Mouse (Mus musculus) heart, embryonic 16.5 days (tissue): Measurements from ENCODE around the gene Ptprcap. TPM values are rescaled to one million over a fixed set of nuclear protein-coding genes. Genes with fewer than 3 reads are reported as not detected.
"Not testable (repeated sequence)": the region's sequence is repeated elsewhere in the genome, so short reads cannot be mapped to it uniquely, and the experiment has no call there.

Experiments used
- ATAC-seq: fragments of 200-750 bp; cut with Nextera tagmentation; replicated peaks from 2 replicates; pipeline ENCODE4 v1.8.0; 2017; ENCODE audit warnings: moderate number of reproducible peaks; ENCODE audit not compliant: insufficient read depth, low FRiP score; ENCODE audit errors: extremely low read depth
- H3K27ac ChIP-seq: fragments of 300-500 bp; sonication (generic); 2 replicates; pipeline ENCODE4 v1.5.1; 2014; ENCODE audit warnings: mild to moderate bottlenecking, low read length, control low read depth, moderate library complexity
- H3K27me3 ChIP-seq: fragments of 300-500 bp; sonication (generic); 2 replicates; pipeline ENCODE4 v1.6.1; 2014; ENCODE audit warnings: low read length, mixed read lengths; ENCODE audit not compliant: control insufficient read depth, insufficient read depth
- H3K36me3 ChIP-seq: fragments of 300-500 bp; sonication (generic); 2 replicates; pipeline ENCODE4 v1.6.1; 2014; ENCODE audit not compliant: control insufficient read depth, insufficient read depth
- H3K4me1 ChIP-seq: fragments of 300-500 bp; sonication (generic); 2 replicates; pipeline ENCODE4 v1.6.1; 2014; ENCODE audit warnings: low read length, mixed read lengths; ENCODE audit not compliant: control insufficient read depth, insufficient read depth
- H3K4me2 ChIP-seq: fragments of 300-500 bp; sonication (generic); 2 replicates; pipeline ENCODE4 v1.6.1; 2014; ENCODE audit warnings: low read depth, mild to moderate bottlenecking, control low read depth, low read length
- H3K4me3 ChIP-seq: fragments of 300-500 bp; sonication (generic); 2 replicates; pipeline ENCODE4 v1.5.1; 2014; ENCODE audit warnings: mild to moderate bottlenecking, control low read depth, low read length
- H3K9ac ChIP-seq: fragments of 300-500 bp; sonication (generic); 2 replicates; pipeline ENCODE4 v1.6.1; 2014; ENCODE audit warnings: low read length, control low read depth
- H3K9me3 ChIP-seq: fragments of 300-500 bp; sonication (generic); replicated peaks from 2 replicates; pipeline ENCODE4 v1.6.1; 2016; ENCODE audit warnings: low read length; ENCODE audit not compliant: control insufficient read depth
- WGBS: fragments of 180-500 bp; shearing (Covaris S2); extraction: QIAGEN DNeasy Blood & Tissue Kit; methylation state at CpG from one replicate; pipeline ENCODE4 v1.1.7; 2014; 5-methylcytosine and 5-hydroxymethylcytosine counted together
- polyA plus RNA-seq: library from polyadenylated mRNA; unstranded; fragments of >200 nt; fragmentation: Nextera tagmentation; extraction: Ambion mirVana; gene quantifications from 2 replicates; pipeline ENCODE4 v1.2.1, GENCODE M21; 2015

The Ptprcap gene
- polyA plus RNA-seq, 1 experiment from 2014 or later: 71.1 TPM

- no peaks in the 10 kb centered on the region for H3K27me3 ChIP-seq
- peaks cover 20% of the 10 kb centered on the region for H3K36me3 ChIP-seq
- H3K9ac ChIP-seq: no peak overlapping the region
- no peak for ATAC-seq
- no peak overlapping the region for H3K4me3 ChIP-seq
- no peak overlapping the region for H3K4me2 ChIP-seq
- H3K27ac ChIP-seq: no peak overlapping the region; the same call in 1 of the 2 replicates
- 86% methylated on average over 10 of the region's 10 CpGs for whole genome bisulfite sequencing
- H3K4me1 ChIP-seq: peaks cover 10% of the 10 kb centered on the region
- H3K9me3 ChIP-seq: no peaks in the 10 kb centered on the region
These were observed 38.9 kb upstream of the Ptprcap start for GRCm38 (mm10) chr19:4114551-4114950.

DNA sequence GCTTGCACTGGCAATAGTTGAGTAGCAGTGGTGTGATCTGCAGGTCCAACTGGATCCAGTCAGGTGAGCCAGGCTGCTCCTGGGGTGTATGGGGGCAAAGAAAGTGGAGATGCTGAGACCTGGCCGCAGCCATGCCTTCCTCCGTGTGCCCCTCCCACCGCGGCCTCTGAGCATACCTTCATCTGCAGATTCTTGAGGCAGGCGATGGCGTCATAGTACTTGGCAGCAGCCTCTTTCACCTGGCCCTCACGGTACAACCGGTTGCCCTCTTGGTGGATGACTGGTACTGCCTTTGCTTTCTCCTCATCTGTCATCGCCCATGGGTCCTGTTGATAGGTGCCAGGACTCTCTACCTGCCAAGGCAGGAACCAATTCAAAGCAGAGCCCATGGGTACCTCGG, 38.3 kb upstream of the Ptprcap start:
- no peak overlapping the region for H3K4me3 ChIP-seq
- H3K4me2 ChIP-seq: no peak overlapping the region
- no peaks in the 10 kb centered on the region for H3K27me3 ChIP-seq
- H3K4me1 ChIP-seq: peaks cover 10% of the 10 kb centered on the region
- no peak for ATAC-seq
- peaks cover 20% of the 10 kb centered on the region for H3K36me3 ChIP-seq
- no peak overlapping the region for H3K27ac ChIP-seq
- WGBS: 83% methylated on average over 10 of the region's 10 CpGs
- H3K9me3 ChIP-seq: no peaks in the 10 kb centered on the region
- H3K9ac ChIP-seq: no peak overlapping the region

GRCm38 (mm10) chr19:4115816-4116215, 37.6 kb upstream of the Ptprcap start:
- no peak overlapping the region for H3K4me2 ChIP-seq
- no peak overlapping the region for H3K9ac ChIP-seq
- 83% methylated on average over 11 of the region's 11 CpGs for WGBS
- no peak for ATAC-seq
- H3K27ac ChIP-seq: no peak overlapping the region
- peaks cover 15% of the 10 kb centered on the region for H3K4me1 ChIP-seq
- H3K4me3 ChIP-seq: no peak overlapping the region
- no peaks in the 10 kb centered on the region for H3K27me3 ChIP-seq
- no peaks in the 10 kb centered on the region for H3K9me3 ChIP-seq
- peaks cover 20% of the 10 kb centered on the region for H3K36me3 ChIP-seq

GRCm38 (mm10) chr19:4117006-4117405, 36.4 kb upstream of the Ptprcap start:
- ATAC-seq: no peak
- Histone ChIP-seq H3K4me2 (no peak overlapping the region), H3K9me3 (no peaks in the 10 kb centered on the region), H3K4me1 (peaks cover 18% of the 10 kb centered on the region), H3K27me3 (no peaks in the 10 kb centered on the region), H3K27ac (no peak overlapping the region), H3K36me3 (peaks cover 20% of the 10 kb centered on the region), H3K9ac (no peak overlapping the region), H3K4me3 (no peak overlapping the region)
- WGBS: 96% methylated on average over 7 of the region's 7 CpGs

DNA sequence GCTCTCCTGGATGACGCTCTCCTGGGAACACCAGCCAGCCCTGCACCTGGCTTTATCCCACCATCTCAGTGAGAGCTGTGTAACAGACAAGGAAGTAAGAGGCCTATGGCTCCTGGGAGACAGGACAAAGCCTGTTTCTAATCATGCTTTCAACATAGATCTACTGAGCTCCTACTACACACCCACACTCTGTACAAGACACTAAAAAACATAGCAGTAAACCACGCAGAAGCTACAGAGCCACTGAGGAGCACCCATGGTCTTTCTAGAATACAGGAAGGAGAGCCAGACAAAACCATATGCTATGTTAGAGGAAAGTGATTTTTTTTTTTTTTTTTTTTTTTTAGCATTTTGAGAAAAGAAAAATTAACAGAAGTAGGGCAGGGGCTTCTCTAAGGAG, 35.1 kb upstream of the Ptprcap start:
- H3K27ac ChIP-seq: no peak overlapping the region
- no peaks in the 10 kb centered on the region for H3K9me3 ChIP-seq
- no peak overlapping the region for H3K4me2 ChIP-seq
- no peak overlapping the region for H3K9ac ChIP-seq
- H3K36me3 ChIP-seq: peaks cover 20% of the 10 kb centered on the region
- ATAC-seq: no peak
- WGBS: 86% methylated on average over 2 of the region's 2 CpGs
- no peaks in the 10 kb centered on the region for H3K27me3 ChIP-seq
- H3K4me3 ChIP-seq: no peak overlapping the region
- peaks cover 14% of the 10 kb centered on the region for H3K4me1 ChIP-seq

GRCm38 (mm10) chr19:4119716-4120487, 33.5 kb upstream of the Ptprcap start:
- no peak overlapping the region for H3K9ac ChIP-seq
- H3K9me3 ChIP-seq: no peaks in the 10 kb centered on the region
- peak overlapping the region; percentile 69 for H3K4me2 ChIP-seq
- H3K27me3 ChIP-seq: no peaks in the 10 kb centered on the region
- no peak overlapping the region for H3K27ac ChIP-seq
- H3K4me3 ChIP-seq: no peak overlapping the region
- peaks cover 14% of the 10 kb centered on the region for H3K36me3 ChIP-seq
- peaks cover 8% of the 10 kb centered on the region for H3K4me1 ChIP-seq
- no peak for ATAC-seq
- WGBS: 75% methylated on average over 6 of the region's 6 CpGs

GRCm38 (mm10) chr19:4120496-4120895, 32.9 kb upstream of the Ptprcap start:
- H3K27me3 ChIP-seq: no peaks in the 10 kb centered on the region
- H3K9ac ChIP-seq: no peak overlapping the region
- no peaks in the 10 kb centered on the region for H3K9me3 ChIP-seq
- peak overlapping the region; percentile 43 for H3K27ac ChIP-seq
- peak overlapping the region; percentile 63 for H3K4me3 ChIP-seq
- peaks cover 10% of the 10 kb centered on the region for H3K4me1 ChIP-seq
- ATAC-seq: no peak
- H3K4me2 ChIP-seq: peak overlapping the region; percentile 69
- H3K36me3 ChIP-seq: peaks cover 8% of the 10 kb centered on the region
- 91% methylated on average over 2 of the region's 2 CpGs for WGBS

DNA sequence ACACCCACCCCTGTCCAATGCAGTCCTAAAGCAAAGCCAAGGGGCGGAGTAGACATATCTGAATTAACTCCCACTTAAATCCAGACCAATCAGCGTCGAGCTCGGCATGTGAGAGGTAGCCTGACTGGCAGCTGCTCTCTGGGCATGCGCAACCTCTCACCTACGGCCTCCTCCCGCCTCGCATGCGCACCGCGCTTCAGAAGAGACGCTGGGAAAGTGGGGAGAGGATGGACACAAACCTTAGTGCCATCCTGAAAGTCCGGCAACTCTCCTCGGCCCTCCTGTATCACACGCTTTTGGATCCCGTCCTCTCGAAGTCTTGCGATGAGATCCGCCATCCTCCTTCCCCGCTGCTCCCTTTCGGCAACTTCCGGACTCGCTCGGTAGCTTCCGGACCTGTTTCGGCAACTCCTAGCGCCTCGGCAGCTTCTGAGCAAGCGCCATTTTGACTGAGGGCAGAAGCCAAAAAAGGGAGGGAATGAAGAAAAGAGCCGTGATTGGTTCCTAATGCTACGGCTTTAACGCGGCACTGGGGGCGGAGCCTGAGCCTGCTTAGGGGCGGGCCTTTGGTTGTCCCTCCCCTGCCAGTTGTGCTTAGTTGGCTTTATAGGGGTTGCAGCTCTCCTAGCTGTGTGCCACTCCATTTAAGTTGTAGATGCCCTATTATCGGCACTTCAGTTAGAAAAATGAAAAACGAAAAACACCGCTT, 32.2 kb upstream of the Ptprcap start:
- Histone ChIP-seq H3K4me1 (peaks cover 10% of the 10 kb centered on the region), H3K36me3 (0 out of 2 replicates have a peak, but pooled peaks cover 3% of the 10 kb centered on the region), H3K4me3 (peak overlapping the region; percentile 63), H3K4me2 (peak overlapping the region; percentile 69), H3K27me3 (no peaks in the 10 kb centered on the region), H3K9me3 (no peaks in the 10 kb centered on the region), H3K9ac (peak overlapping the region; percentile 72), H3K27ac (peak overlapping the region; percentile 80)
- 3% methylated on average over 38 of the region's 38 CpGs for WGBS
- peak; percentile 68 for ATAC-seq

DNA sequence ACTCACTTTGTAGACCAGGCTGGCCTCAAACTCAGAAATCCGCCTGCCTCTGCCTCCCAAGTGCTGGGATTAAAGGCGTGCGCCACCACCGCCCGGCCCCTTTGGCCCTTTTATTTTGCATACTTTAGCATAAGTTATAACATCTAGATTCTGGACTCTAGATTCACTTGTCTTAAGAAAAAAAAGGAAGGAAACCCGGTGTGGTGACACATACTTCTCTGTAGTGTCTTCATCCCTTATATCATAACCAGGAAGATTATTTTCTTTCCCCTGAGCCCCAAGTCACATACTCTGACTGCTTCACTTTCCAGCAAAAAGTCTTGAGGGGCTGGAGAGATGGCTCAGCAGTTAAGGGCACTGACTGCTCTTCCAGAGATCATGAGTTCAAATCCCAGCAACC, 31.5 kb upstream of the Ptprcap start:
- Histone ChIP-seq H3K4me2 (peak overlapping the region; percentile 69), H3K4me1 (peaks cover 16% of the 10 kb centered on the region), H3K4me3 (0 out of 2 replicates have a peak overlapping the region, but pooled peaks have one; percentile 63)
- H3K27ac ChIP-seq, H3K27me3 ChIP-seq, H3K9ac ChIP-seq, H3K36me3 ChIP-seq, ATAC-seq, H3K9me3 ChIP-seq: not testable (repeated sequence)
- 49% methylated on average over 6 of the region's 6 CpGs for WGBS
